Mouse (Mus musculus) left cerebral cortex, adult 8-10 months (tissue): Measurements from ENCODE around the gene Hoxd4. TPM values are rescaled to one million over a fixed set of nuclear protein-coding genes. Genes with fewer than 3 reads are reported as not detected.

Experiments used
- DNase-seq, 2 experiments: peaks; one replicate each; pipeline ENCODE4 v3.0.0; 2022; ENCODE audit warnings: low spot score in 2 of 2
- total RNA-seq, 4 experiments: library from RNA; stranded (reverse); gene quantifications; 2 replicates each; pipeline ENCODE4 v1.2.4; 2022

Gene Hoxd4
- not detected for total RNA-seq

DNA sequence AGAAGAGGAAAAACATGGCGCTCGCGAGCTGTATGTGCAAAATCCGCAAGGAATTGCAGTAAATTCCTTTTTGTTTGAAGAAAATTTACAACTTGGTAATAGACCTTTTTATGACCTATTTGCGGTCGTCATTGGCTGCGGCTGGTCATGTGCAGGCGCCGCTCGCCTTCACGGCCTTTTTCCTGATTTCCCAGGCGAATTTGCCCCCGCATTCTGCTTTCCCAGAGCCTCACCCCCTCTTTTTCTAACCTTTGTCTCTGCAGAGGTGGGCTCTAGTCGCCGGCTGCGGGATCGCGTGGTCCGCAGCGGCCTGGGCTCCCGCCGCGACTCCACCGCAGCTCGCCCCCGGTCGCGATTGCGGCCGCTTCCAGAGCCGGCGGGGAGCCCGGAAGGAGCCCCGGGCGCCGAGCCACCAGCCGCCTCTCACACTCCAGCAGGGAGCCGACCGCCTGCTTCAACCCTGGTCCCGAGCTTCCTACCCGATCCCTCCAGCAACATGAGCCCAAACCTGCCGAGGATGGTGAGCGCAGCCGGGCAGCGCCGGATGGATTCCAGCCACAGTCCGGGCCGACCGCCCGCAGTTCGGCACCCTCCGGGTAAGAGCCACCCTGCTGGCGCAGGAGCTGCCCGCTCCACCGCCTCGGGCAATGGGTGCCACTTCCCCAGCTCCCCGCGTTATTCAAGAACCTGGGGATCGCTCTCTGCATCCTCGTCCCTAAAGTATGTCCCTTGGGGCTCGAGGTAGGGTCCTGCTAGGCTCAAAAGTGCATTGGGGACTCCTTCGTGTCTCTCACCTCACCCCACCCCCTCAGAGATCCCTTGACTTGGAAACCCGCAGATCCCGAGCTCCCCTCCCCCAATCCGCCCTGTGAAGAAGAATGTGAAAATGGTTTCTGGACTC, at the start of gene Hoxd4, which contains the start of gene Hoxd3:
Gene Hoxd4 (plus strand): TSS at position 209 of the 901 bp plus-strand sequence.
Gene Hoxd3 (plus strand): TSS at position 207 of the 901 bp plus-strand sequence.
- DNase-seq = no peak

DNA sequence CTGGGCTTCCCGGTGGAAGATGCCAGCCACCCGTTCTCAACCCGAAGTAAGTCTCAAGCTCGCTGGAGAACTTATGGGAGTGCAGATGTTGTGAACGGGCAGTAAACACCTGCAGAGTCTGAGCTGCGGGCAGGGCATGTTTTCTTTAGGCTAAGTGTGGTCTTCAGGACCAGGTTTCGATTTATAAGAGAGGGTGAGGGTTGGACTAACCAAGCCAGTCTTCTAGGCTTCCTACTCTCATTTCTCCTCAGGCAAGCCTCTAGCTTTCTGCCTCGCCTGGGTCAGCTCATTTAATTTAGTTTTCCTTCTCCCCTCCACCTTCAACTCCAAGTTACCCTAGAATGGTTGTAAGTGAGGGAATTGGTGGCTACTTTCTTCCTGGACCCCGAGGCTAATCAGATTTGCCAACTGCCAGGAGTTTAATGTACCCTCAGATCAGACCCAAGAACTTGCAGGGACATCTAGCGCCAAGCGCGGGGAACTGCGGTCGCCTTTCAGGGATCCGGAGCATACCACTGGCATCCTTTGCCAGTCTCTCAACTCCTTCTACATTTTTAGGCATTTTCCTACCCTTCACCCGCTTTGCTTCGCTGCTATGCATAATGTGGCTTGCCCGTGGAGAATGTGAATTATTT, 48.3 kb upstream of the Hoxd4 start:
- DNase-seq = no peak

- DNase-seq = no peak
Measured at GRCm38 (mm10) chr2:74666411-74666810, 45.3 kb upstream of the Hoxd4 start.

DNA sequence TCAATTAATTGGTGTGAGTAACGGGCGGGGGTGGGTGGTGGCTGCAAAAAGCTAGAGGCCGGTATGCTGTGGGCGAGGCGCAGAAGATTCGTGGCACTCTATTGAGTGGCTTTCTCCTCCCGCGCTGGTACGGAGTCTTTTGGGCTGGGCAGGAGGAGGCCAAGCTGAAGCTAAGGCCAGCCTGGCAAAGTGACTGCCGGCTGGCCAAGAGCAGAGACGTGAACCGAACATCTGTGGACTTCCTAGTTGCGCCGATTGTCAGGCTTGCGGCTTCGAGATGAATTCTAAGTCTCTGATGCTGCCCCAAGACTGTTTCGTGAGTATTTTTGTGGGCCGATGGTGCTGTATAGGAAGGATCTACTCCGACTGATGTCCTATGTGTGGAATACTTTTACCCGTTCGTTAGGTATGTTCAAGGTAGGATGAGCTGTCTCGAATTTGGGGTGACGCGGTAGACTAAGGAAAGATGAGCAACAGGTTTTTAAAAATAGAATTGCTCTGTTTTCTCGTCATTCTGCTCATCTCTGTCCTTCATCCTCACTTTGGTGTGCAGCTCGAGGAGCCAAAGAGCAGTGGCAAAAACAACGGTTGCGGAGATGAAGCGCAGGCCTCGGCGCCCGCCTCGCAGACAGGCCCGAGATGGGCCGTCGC, 44.4 kb upstream of the Hoxd4 start:
- no peak for DNase-seq

- DNase-seq = no peak
Measured at GRCm38 (mm10) chr2:74667842-74668357, 43.8 kb upstream of the Hoxd4 start, which contains the start of gene Hoxd13. TSS of gene Hoxd13 (plus strand) at chr2:74668310.

DNA sequence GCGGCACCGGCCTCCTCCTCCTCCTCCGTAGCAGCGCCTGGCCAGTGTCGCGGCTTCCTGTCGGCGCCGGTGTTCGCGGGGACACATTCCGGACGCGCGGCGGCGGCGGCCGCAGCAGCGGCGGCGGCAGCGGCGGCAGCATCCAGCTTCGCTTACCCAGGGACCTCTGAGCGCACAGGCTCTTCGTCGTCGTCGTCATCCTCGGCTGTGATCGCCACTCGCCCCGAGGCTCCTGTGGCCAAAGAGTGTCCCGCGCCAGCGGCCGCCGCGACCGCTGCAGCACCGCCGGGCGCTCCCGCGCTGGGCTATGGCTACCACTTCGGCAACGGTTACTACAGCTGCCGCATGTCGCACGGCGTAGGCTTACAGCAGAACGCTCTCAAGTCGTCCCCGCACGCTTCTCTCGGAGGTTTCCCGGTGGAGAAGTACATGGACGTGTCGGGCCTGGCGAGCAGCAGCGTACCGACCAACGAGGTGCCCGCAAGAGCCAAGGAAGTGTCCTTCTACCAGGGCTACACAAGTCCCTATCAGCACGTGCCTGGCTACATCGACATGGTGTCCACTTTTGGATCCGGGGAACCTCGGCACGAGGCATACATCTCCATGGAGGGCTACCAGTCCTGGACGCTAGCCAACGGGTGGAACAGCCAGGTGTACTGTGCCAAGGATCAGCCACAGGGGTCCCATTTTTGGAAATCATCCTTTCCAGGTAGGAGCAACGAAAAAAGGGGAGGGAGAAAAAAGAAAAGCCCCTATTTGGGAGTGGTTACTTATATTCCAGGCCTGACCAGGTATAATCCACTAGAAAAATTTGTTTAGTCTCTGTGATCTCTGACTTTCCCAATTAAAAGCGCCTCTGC, 43.1 kb upstream of the Hoxd4 start:
- DNase-seq = no peak

- no peak for DNase-seq
Measured at GRCm38 (mm10) chr2:74669230-74669578, 42.5 kb upstream of the Hoxd4 start.

- DNase-seq = no peak
Measured at GRCm38 (mm10) chr2:74669650-74670235, 42.0 kb upstream of the Hoxd4 start.

DNA sequence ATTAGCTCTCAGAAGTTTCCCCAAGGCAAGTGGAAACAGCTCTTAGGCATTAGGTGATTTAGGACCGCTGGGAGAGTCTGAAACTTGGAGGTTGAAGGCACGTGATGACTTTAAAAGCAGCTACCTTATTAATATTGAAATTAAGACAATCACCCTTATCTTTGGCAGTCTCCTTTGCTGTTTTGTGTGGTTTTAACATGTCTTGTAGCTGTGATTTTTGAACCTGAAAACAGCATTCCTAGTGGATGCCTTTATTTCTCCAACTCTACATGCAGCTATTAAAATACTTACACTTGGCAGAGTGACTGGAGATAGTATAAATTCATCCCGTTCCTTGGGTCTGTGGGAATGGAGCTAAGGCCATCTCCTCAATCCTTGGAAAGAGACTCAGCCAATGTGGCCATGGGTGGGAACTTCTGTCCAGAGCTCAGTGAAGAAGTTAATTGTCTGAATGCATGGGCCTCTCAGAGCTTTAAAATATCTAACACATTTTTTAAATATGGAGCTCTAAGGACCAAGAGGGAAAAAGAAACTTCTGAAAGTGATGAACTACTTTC, 41.0 kb upstream of the Hoxd4 start:
- no peak for DNase-seq

DNA sequence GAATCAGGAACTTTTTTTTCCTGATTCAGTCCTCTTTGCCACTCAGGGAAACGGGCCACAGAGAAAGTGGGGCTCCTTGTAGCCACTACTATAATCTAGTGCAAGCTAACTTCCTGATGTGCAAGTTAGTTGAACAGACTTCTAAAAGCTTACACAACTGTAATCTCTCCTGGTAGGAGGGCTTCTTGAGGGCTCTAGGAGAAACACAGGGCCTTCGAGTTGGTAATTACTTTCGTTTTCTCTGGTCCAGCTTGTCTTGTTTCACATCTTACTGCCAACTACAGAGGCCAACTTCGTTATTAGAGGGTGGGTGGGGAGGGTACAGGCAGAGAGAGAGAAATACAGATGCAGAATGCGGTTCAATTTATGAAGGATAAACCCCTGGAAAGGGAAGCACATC, 39.9 kb upstream of the Hoxd4 start:
- no peak for DNase-seq

- DNase-seq = no peak
Measured at GRCm38 (mm10) chr2:74672481-74673362, 39.0 kb upstream of the Hoxd4 start.

- DNase-seq = no peak
Measured at GRCm38 (mm10) chr2:74673835-74674425, 37.8 kb upstream of the Hoxd4 start.

- no peak for DNase-seq
Measured at GRCm38 (mm10) chr2:74674881-74675665, 36.7 kb upstream of the Hoxd4 start, which contains the start of gene Hoxd12. TSS of gene Hoxd12 (plus strand) at chr2:74675013.

GRCm38 (mm10) chr2:74675666-74676282, 36.0 kb upstream of the Hoxd4 start:
- no peak for DNase-seq

- no peak for DNase-seq
Measured at GRCm38 (mm10) chr2:74676376-74677052, 35.2 kb upstream of the Hoxd4 start.

DNA sequence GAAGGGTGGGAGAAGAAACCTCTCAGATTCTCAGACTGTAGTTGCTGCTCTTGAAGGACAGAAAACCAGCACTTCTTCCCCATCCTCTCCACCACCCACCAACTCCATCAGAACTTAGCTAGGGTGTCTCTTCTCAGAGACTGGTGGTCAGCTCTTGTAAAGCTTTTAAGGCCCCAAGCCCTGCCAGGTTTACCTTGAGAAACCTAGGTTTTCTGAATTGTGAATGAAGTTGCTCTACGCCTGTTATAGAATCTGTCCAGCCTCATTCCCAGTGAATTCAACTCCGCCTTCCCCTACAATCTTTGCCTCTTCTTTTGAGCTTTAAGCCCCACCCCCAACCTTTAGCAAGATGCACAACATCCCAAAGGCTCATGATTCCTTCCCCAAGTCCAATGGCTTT, 34.6 kb upstream of the Hoxd4 start:
- DNase-seq = no peak
